In the genomic region with DNA sequence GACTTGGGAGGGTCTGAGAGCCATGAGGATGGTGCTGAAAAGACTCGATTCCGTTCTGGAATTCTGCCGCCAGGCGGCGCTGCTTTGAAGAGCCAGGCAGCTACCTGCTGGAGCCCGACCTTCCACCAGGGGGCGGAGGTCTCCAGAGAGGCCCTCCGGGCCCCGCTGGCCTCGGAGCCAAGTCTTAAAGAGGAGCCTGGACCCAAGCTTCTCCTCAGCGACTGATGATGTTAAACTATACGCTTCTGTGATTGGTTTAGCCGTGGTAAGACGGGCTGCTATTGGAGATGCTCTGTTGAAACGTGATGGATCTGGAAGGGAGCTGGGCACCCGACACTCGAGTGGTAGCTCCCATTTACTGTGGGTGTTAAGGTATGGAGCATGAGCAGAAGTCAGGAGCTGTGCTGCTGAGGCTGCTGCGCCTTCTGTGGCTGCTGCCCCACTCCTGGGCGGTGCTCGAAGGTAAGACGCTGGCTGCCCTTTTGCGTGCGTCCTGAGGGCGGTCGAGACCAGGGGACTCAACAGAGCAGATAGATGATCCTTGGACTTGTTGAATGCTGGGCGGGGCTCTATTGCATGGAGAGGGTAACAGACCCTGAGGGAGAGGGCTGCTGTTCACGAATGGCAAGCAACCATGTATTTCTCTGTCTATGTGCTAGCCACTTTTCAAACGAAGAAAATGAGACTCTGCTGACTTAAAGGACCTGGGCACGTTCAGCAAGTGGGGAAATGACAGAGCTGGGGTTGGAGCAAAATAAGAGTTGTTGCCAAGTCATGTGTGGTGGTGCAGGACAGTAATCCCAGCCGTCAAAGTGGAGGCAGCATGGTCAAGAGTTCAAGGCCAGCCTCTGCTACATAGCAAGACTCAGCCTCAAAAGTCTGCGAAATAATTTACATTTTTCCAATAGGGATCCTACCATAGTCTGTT, we compare ENCODE assay signal across 8 mouse cellular contexts. TPM values are rescaled to one million over a fixed set of nuclear protein-coding genes. Genes with fewer than 3 reads are reported as not detected.
A peak's percentile ranks its signal among the peaks of the same experiment; 100 is the strongest.
DNase-seq lines count a peak whose midpoint lies in the region; ATAC-seq and TF ChIP-seq lines count a peak whose summit lies in the region.

No protein-coding gene starts in this region.

- H3K36me3 ChIP-seq in ES-E14 (ENCODE audit: control insufficient read depth, insufficient read depth, low read length, poor library complexity, severe bottlenecking): no peaks in the 10 kb centered on the region
- H3K36me3 ChIP-seq in forebrain, embryonic 15.5 days: no peaks in the 10 kb centered on the region
- H3K36me3 ChIP-seq in lung, embryonic 14.5 days (ENCODE audit: insufficient read depth): no peaks in the 10 kb centered on the region
- no peaks in the 10 kb centered on the region for H3K36me3 ChIP-seq in thymus, adult 2 months (ENCODE audit: control insufficient read depth, insufficient read depth, low read length)

- H3K27ac ChIP-seq in ES-E14 (ENCODE audit: insufficient read depth, low read depth, low read length, poor library complexity, severe bottlenecking): no peak overlapping the region
- no peak overlapping the region; the same call in 1 of the 2 replicates for H3K27ac ChIP-seq in forebrain, embryonic 15.5 days (replicated peaks)
- H3K27ac ChIP-seq in layer of hippocampus, adult 2 months: peak overlapping the region; percentile 78
- H3K27ac ChIP-seq in lung, embryonic 14.5 days (ENCODE audit: low read depth): no peak overlapping the region
- H3K27ac ChIP-seq in olfactory bulb, adult 2 months (ENCODE audit: insufficient read depth, low read depth, low read length): no peak overlapping the region
- H3K27ac ChIP-seq in thymus, adult 2 months (ENCODE audit: control insufficient read depth, insufficient read depth, low read length): peak overlapping the region; percentile 0; the same call in 1 of the 2 replicates

- H3K9ac ChIP-seq in ES-E14 (ENCODE audit: insufficient read depth, low read depth, low read length, poor library complexity, severe bottlenecking): peak overlapping the region; percentile 64
- H3K9ac ChIP-seq in forebrain, embryonic 15.5 days (replicated peaks): no peak overlapping the region
- H3K9ac ChIP-seq in lung, embryonic 14.5 days: no peak overlapping the region

- ATAC-seq in forebrain, embryonic 15.5 days (replicated peaks): peak; percentile 97
- peak; percentile 98 for ATAC-seq in lung, embryonic 14.5 days (ENCODE audit: insufficient read depth)

- peak overlapping the region; percentile 61 to 71 for H3K4me3 ChIP-seq in ES-E14 (ENCODE audit: insufficient read depth in 1 of 2, low read depth in 1 of 2, low read length in 2 of 2, poor library complexity in 1 of 2, severe bottlenecking in 1 of 2)
- H3K4me3 ChIP-seq in forebrain, embryonic 15.5 days: peak overlapping the region; percentile 38
- peak overlapping the region; percentile 66 for H3K4me3 ChIP-seq in layer of hippocampus, adult 2 months
- H3K4me3 ChIP-seq in lung, embryonic 14.5 days (ENCODE audit: low read depth, low read length): peak overlapping the region; percentile 31
- H3K4me3 ChIP-seq in olfactory bulb, adult 2 months (ENCODE audit: insufficient read depth, low read depth, low read length): peak overlapping the region; percentile 51
- peak overlapping the region; percentile 51 for H3K4me3 ChIP-seq in thymus, adult 2 months (ENCODE audit: control insufficient read depth, insufficient read depth, low read length)

- H3K4me1 ChIP-seq in ES-E14 (ENCODE audit: control insufficient read depth in 2 of 2, insufficient read depth in 2 of 2, low read length in 2 of 2, poor library complexity in 1 of 2): peaks cover 2 to 4% of the 10 kb centered on the region in 2 experiments; a peak in 1 of 4 replicates
- peaks cover 17% of the 10 kb centered on the region for H3K4me1 ChIP-seq in forebrain, embryonic 15.5 days
- no peaks in the 10 kb centered on the region for H3K4me1 ChIP-seq in lung, embryonic 14.5 days (ENCODE audit: insufficient read depth)
- H3K4me1 ChIP-seq in olfactory bulb, adult 2 months (ENCODE audit: control insufficient read depth, insufficient read depth, low read length): peaks cover 9% of the 10 kb centered on the region
- peaks cover 21% of the 10 kb centered on the region for H3K4me1 ChIP-seq in thymus, adult 2 months (replicated peaks; ENCODE audit: control insufficient read depth, insufficient read depth, low read length)

- DNase-seq in ES-E14 (ENCODE audit: low read depth, low spot score): peak; percentile 99
- peak; percentile 98 for DNase-seq in cerebellum, adult 11-12 months
- DNase-seq in heart, postnatal 36 days: peak; percentile 99
- peak; percentile 98 to 99 for DNase-seq in layer of hippocampus, adult 2 months (ENCODE audit: low spot score in 2 of 2)
- DNase-seq in lung, embryonic 14.5 days: peak; percentile 100
- DNase-seq in thymus, adult 2 months: peak; percentile 99

- no peak for TF ChIP-seq POLR2A in olfactory bulb, adult 2 months (IDR thresholded peaks at IDR 0.05; ENCODE audit: insufficient read depth, low read depth, low read length)
- TF ChIP-seq POLR2A in thymus, adult 2 months (IDR thresholded peaks at IDR 0.05; ENCODE audit: control insufficient read depth, extremely low read depth, insufficient read depth, low read length, poor library complexity): 0 out of 2 replicates have a peak, but pooled peaks have one; percentile 27

- intact Hi-C loops in heart, postnatal 36 days (cut with DNase I): loop anchor here (1.0 to 2.0 kb wide), 3 partner anchors 33 to 59 kb away; no protein-coding TSS in a partner anchor

- WGBS in forebrain, embryonic 15.5 days: 7% methylated on average over 31 of the region's 31 CpGs
- WGBS in lung, embryonic 14.5 days: 6% methylated on average over 31 of the region's 31 CpGs
- 5% methylated on average over 31 of the region's 31 CpGs for WGBS in olfactory bulb, adult 2 months
- 4% methylated on average over 31 of the region's 31 CpGs for WGBS in thymus, adult 2 months

- in situ Hi-C loops in ES-E14 (cut with MboI; ENCODE audit: low sequenced_read_pairs in 2 of 2, unreplicated experiment in 2 of 2): no loop called here

- peak overlapping the region; percentile 68 for H3K4me2 ChIP-seq in forebrain, embryonic 15.5 days (replicated peaks)
- H3K4me2 ChIP-seq in lung, embryonic 14.5 days: peak overlapping the region; percentile 77

- no peaks in the 10 kb centered on the region for H3K9me3 ChIP-seq in ES-E14 (ENCODE audit: control insufficient read depth, insufficient read depth, low read depth, low read length)
- no peaks in the 10 kb centered on the region for H3K9me3 ChIP-seq in forebrain, embryonic 15.5 days
- H3K9me3 ChIP-seq in lung, embryonic 14.5 days (ENCODE audit: low read depth, low read length): no peaks in the 10 kb centered on the region

- TF ChIP-seq CTCF in layer of hippocampus, adult 2 months (conservative IDR thresholded peaks at IDR 0.05): peak; percentile 100
- peak; percentile 100 for TF ChIP-seq CTCF in lung, embryonic 14.5 days (IDR thresholded peaks at IDR 0.05; ENCODE audit: low read depth)
- TF ChIP-seq CTCF in olfactory bulb, adult 2 months (IDR thresholded peaks at IDR 0.05; ENCODE audit: insufficient read depth, low read depth, low read length): peak; percentile 100
- peak; percentile 100 for TF ChIP-seq CTCF in thymus, adult 2 months (IDR thresholded peaks at IDR 0.05; ENCODE audit: borderline replicate concordance, control insufficient read depth, extremely low read depth, insufficient read depth, low read length, poor library complexity)

- H3K27me3 ChIP-seq in forebrain, embryonic 15.5 days: peaks cover 28% of the 10 kb centered on the region; the same call in 1 of the 2 replicates
- peaks cover 19% of the 10 kb centered on the region for H3K27me3 ChIP-seq in lung, embryonic 14.5 days (ENCODE audit: insufficient read depth, low read length)
- H3K27me3 ChIP-seq in thymus, adult 2 months (ENCODE audit: control insufficient read depth, insufficient read depth, low read length): no peaks in the 10 kb centered on the region

RNA-seq across cellular contexts. Expression of a gene that starts 7.5 kb away (rescaled TPM):
- 0.31 TPM in 1 of 2 replicates, not detected in the other for total RNA-seq in ES-E14 (2012; rRNA removed)
- 1.0 and 1.4 TPM in 2 replicates for polyA plus RNA-seq in forebrain, embryonic 15.5 days (2015; fragmentation: Nextera tagmentation; extraction: Ambion mirVana)
- total RNA-seq in heart, postnatal 36 days (2021): 1 to 10 TPM; 1.3 to 1.7 TPM
- under 1 TPM; 0.77 to 0.96 TPM for total RNA-seq in layer of hippocampus, adult 2 months (2021)
- 0.91 and 1.1 TPM in 2 replicates for polyA plus RNA-seq in lung, embryonic 14.5 days (2014; fragmentation: Nextera tagmentation; extraction: Ambion mirVana)
- polyA plus RNA-seq in olfactory bulb, adult 2 months (2012; ENCODE audit: insufficient read depth, insufficient read length, low replicate concordance, missing spikeins): not detected in 2 replicates
- polyA plus RNA-seq in thymus, adult 2 months (2012; rRNA removed): 119 and 123 TPM in 2 replicates

RNA-seq across cellular contexts. Expression of a gene that starts 13.1 kb away (rescaled TPM):
- 257 and 321 TPM in 2 replicates for total RNA-seq in ES-E14 (2012; rRNA removed)
- 132 and 133 TPM in 2 replicates for polyA plus RNA-seq in forebrain, embryonic 15.5 days (2015; fragmentation: Nextera tagmentation; extraction: Ambion mirVana)
- total RNA-seq in heart, postnatal 36 days (2021): 10 to 100 TPM; 80.5 to 87.0 TPM
- 100 to 1,000 TPM; 196 to 200 TPM for total RNA-seq in layer of hippocampus, adult 2 months (2021)
- polyA plus RNA-seq in lung, embryonic 14.5 days (2014; fragmentation: Nextera tagmentation; extraction: Ambion mirVana): 153 TPM in 2 replicates
- polyA plus RNA-seq in olfactory bulb, adult 2 months (2012; ENCODE audit: insufficient read depth, insufficient read length, low replicate concordance, missing spikeins): 233 TPM in 1 of 2 replicates, not detected in the other
- polyA plus RNA-seq in thymus, adult 2 months (2012; rRNA removed): 236 and 257 TPM in 2 replicates

RNA-seq across cellular contexts. Expression of a gene that starts 16.2 kb away (rescaled TPM):
- 18.5 and 24.5 TPM in 2 replicates for total RNA-seq in ES-E14 (2012; rRNA removed)
- polyA plus RNA-seq in forebrain, embryonic 15.5 days (2015; fragmentation: Nextera tagmentation; extraction: Ambion mirVana): 12.9 and 13.0 TPM in 2 replicates
- 1 to 10 TPM; 4.0 to 6.5 TPM for total RNA-seq in heart, postnatal 36 days (2021)
- 10 to 100 TPM; 26.2 to 33.1 TPM for total RNA-seq in layer of hippocampus, adult 2 months (2021)
- 9.8 and 15.5 TPM in 2 replicates for polyA plus RNA-seq in lung, embryonic 14.5 days (2014; fragmentation: Nextera tagmentation; extraction: Ambion mirVana)
- not detected in 2 replicates for polyA plus RNA-seq in olfactory bulb, adult 2 months (2012; ENCODE audit: insufficient read depth, insufficient read length, low replicate concordance, missing spikeins)
- polyA plus RNA-seq in thymus, adult 2 months (2012; rRNA removed): 141 and 177 TPM in 2 replicates

RNA-seq across cellular contexts. Expression of a gene that starts 17.3 kb away (rescaled TPM):
- total RNA-seq in ES-E14 (2012; rRNA removed): 3.1 and 5.0 TPM in 2 replicates
- 0.88 and 0.91 TPM in 2 replicates for polyA plus RNA-seq in forebrain, embryonic 15.5 days (2015; fragmentation: Nextera tagmentation; extraction: Ambion mirVana)
- 1 to 10 TPM; 1.5 to 2.9 TPM for total RNA-seq in heart, postnatal 36 days (2021)
- 1 to 10 TPM; 1.8 to 2.5 TPM for total RNA-seq in layer of hippocampus, adult 2 months (2021)
- polyA plus RNA-seq in lung, embryonic 14.5 days (2014; fragmentation: Nextera tagmentation; extraction: Ambion mirVana): 1.1 TPM in 2 replicates
- polyA plus RNA-seq in olfactory bulb, adult 2 months (2012; ENCODE audit: insufficient read depth, insufficient read length, low replicate concordance, missing spikeins): not detected in 2 replicates
- polyA plus RNA-seq in thymus, adult 2 months (2012; rRNA removed): 130 and 197 TPM in 2 replicates

RNA-seq across cellular contexts. Expression of a gene that starts 43.4 kb away (rescaled TPM):
- total RNA-seq in ES-E14 (2012; rRNA removed): 0.54 TPM in 1 of 2 replicates, not detected in the other
- 0.15 TPM in 1 of 2 replicates, not detected in the other for polyA plus RNA-seq in forebrain, embryonic 15.5 days (2015; fragmentation: Nextera tagmentation; extraction: Ambion mirVana)
- total RNA-seq in heart, postnatal 36 days (2021): not detected
- under 1 TPM in 1 of 2 experiments, not detected in 1; 0.44 TPM for total RNA-seq in layer of hippocampus, adult 2 months (2021)
- 0.26 TPM in 1 of 2 replicates, not detected in the other for polyA plus RNA-seq in lung, embryonic 14.5 days (2014; fragmentation: Nextera tagmentation; extraction: Ambion mirVana)
- polyA plus RNA-seq in olfactory bulb, adult 2 months (2012; ENCODE audit: insufficient read depth, insufficient read length, low replicate concordance, missing spikeins): not detected in 2 replicates
- polyA plus RNA-seq in thymus, adult 2 months (2012; rRNA removed): 122 and 154 TPM in 2 replicates

Comparison
In these comparisons a context has a peak if more than half of its experiments do, and no peak if none do; other contexts are left out.
1. H3K27ac ChIP-seq: peak in layer of hippocampus, adult 2 months (single experiment) and thymus, adult 2 months (single experiment); none in ES-E14 (single experiment), forebrain, embryonic 15.5 days (single experiment), lung, embryonic 14.5 days (single experiment) and olfactory bulb, adult 2 months (single experiment).
2. Peak in every context shown above with its lines, with median percentiles within 50 percentile points of each other: DNase-seq, H3K4me3 ChIP-seq and CTCF ChIP-seq.